Mouse (Mus musculus): ENCODE measurements around the gene Kbtbd6.

GRCm38 (mm10) chr14:79407641-79408040 is 44.0 kb upstream of the Kbtbd6 start:
- TF ChIP-seq CTCF (IDR thresholded peaks at IDR 0.05; ENCODE audit: borderline replicate concordance, insufficient read depth, low read length): no peak
- TF ChIP-seq POLR2A (IDR thresholded peaks at IDR 0.05; ENCODE audit: low read depth, low read length): no peak

All from embryonic fibroblast, embryonic 13.5 days (primary cell).